Mouse (Mus musculus) myocyte (in vitro differentiated cells): ENCODE measurements around the gene Nab2. TPM values are rescaled to one million over a fixed set of nuclear protein-coding genes. Genes with fewer than 3 reads are reported as not detected.
A peak's percentile ranks its signal among the peaks of the same experiment; 100 is the strongest.

ENCODE experiments used
- H3K27me3 ChIP-seq: one replicate; pipeline ENCODE4 v1.6.1; 2011; ENCODE audit not compliant: control insufficient read depth, insufficient read depth, insufficient read length
- H3K36me3 ChIP-seq: one replicate; pipeline ENCODE4 v1.6.1; 2011; ENCODE audit not compliant: control insufficient read depth, insufficient read depth
- H3K4me2 ChIP-seq: one replicate; pipeline ENCODE4 v1.6.1; 2011; ENCODE audit warnings: low read depth, control low read depth
- H3K4me3 ChIP-seq: one replicate; pipeline ENCODE4 v1.5.1; 2011; ENCODE audit warnings: mild to moderate bottlenecking, control low read depth, moderate library complexity
- H3K79me2 ChIP-seq: one replicate; pipeline ENCODE4 v1.6.1; 2011; ENCODE audit not compliant: control insufficient read depth, insufficient read depth
- H3ac ChIP-seq: one replicate; pipeline ENCODE4 v1.6.1; 2011; ENCODE audit not compliant: control insufficient read depth, insufficient read length
- CEBPB ChIP-seq: IDR thresholded peaks from 2 replicates; pipeline ENCODE4 v1.6.1; 2011; ENCODE audit warnings: mild to moderate bottlenecking, moderate library complexity; ENCODE audit not compliant: poor library complexity, insufficient read depth, severe bottlenecking
- E2F4 ChIP-seq: IDR thresholded peaks from one replicate; pipeline ENCODE4 v1.6.1; 2011; ENCODE audit warnings: mild to moderate bottlenecking, control low read depth, moderate library complexity; ENCODE audit not compliant: insufficient read depth
- MAX ChIP-seq: IDR thresholded peaks from one replicate; pipeline ENCODE4 v1.6.1; 2011; ENCODE audit warnings: low read depth, mild to moderate bottlenecking, control low read depth
- MYOD1 ChIP-seq, 3 experiments: IDR thresholded peaks; one replicate each; pipeline ENCODE4 v1.6.1; 2011; ENCODE audit warnings: control low read depth in 2 of 3, low read depth in 2 of 3, mild to moderate bottlenecking in 2 of 3, moderate library complexity in 1 of 3; ENCODE audit not compliant: insufficient read length in 2 of 3, control insufficient read depth in 1 of 3
- MYOG ChIP-seq, 3 experiments: IDR thresholded peaks; one replicate each; pipeline ENCODE4 v1.6.1; 2011; ENCODE audit warnings: control low read depth in 2 of 3, low read depth in 2 of 3, mild to moderate bottlenecking in 2 of 3; ENCODE audit not compliant: insufficient read length in 2 of 3, control insufficient read depth in 1 of 3, insufficient read depth in 1 of 3
- POLR2A ChIP-seq: IDR thresholded peaks from one replicate; pipeline ENCODE4 v1.6.1; 2011; ENCODE audit warnings: low read depth, mild to moderate bottlenecking, control low read depth, moderate library complexity; ENCODE audit not compliant: insufficient read length
- POLR2AphosphoS2 ChIP-seq: IDR thresholded peaks from one replicate; pipeline ENCODE4 v1.6.1; 2011; ENCODE audit warnings: low read depth, control low read depth; ENCODE audit not compliant: insufficient read length
- REST ChIP-seq: IDR thresholded peaks from one replicate; pipeline ENCODE4 v1.6.1; 2011; ENCODE audit warnings: mild to moderate bottlenecking, control low read depth, moderate library complexity; ENCODE audit not compliant: insufficient read depth, insufficient read length
- SRF ChIP-seq: IDR thresholded peaks from one replicate; pipeline ENCODE4 v1.6.1; 2011; ENCODE audit warnings: low read depth; ENCODE audit not compliant: control insufficient read depth, insufficient read length
- TCF12 ChIP-seq: IDR thresholded peaks from one replicate; pipeline ENCODE4 v1.6.1; 2011; ENCODE audit warnings: mild to moderate bottlenecking, control low read depth; ENCODE audit not compliant: poor library complexity, insufficient read depth, severe bottlenecking
- TCF3 ChIP-seq: IDR thresholded peaks from one replicate; pipeline ENCODE4 v1.6.1; 2011; ENCODE audit warnings: low read depth, control low read depth; ENCODE audit not compliant: insufficient read length
- USF1 ChIP-seq: IDR thresholded peaks from one replicate; pipeline ENCODE4 v1.6.1; 2011; ENCODE audit warnings: low read depth, mild to moderate bottlenecking, control low read depth, moderate library complexity
- polyA plus RNA-seq: library from polyadenylated mRNA; unstranded; fragments of >200 nt; fragmentation: generic; extraction: Trizol; gene quantifications from one replicate; pipeline ENCODE4 v1.2.1, GENCODE M21; 2012; ENCODE audit warnings: missing spikeins

Nab2 gene
- polyA plus RNA-seq, 1 experiment = 68.7 TPM

GRCm38 (mm10) chr10:127674794-127675522 lies 6.6 kb upstream of the Nab2 start:
- H3K79me2 ChIP-seq = no peaks in the 10 kb centered on the region
- no peaks in the 10 kb centered on the region for H3K36me3 ChIP-seq
- H3K4me3 ChIP-seq = peak overlapping the region; percentile 42
- no peak overlapping the region for H3ac ChIP-seq
- H3K27me3 ChIP-seq = no peaks in the 10 kb centered on the region
- TF ChIP-seq USF1 (no peak), CEBPB (no peak), REST (no peak), POLR2AphosphoS2 (peak; percentile 52), POLR2A (peak; percentile 41), MAX (no peak)
- peak overlapping the region; percentile 87 for H3K4me2 ChIP-seq

- H3K4me2 ChIP-seq = peak overlapping the region; percentile 35
- TF ChIP-seq MAX = no peak
- no peak for TF ChIP-seq TCF3
- no peaks in the 10 kb centered on the region for H3K36me3 ChIP-seq
- H3K27me3 ChIP-seq = no peaks in the 10 kb centered on the region
- H3K79me2 ChIP-seq = no peaks in the 10 kb centered on the region
- H3ac ChIP-seq = no peak overlapping the region
- peak overlapping the region; percentile 42 for H3K4me3 ChIP-seq
Observed at GRCm38 (mm10) chr10:127674046-127674655, 5.8 kb upstream of the Nab2 start.

- Histone ChIP-seq H3K4me2 (no peak overlapping the region), H3ac (no peak overlapping the region), H3K4me3 (no peak overlapping the region), H3K79me2 (peaks cover under 1% of the 10 kb centered on the region), H3K27me3 (no peaks in the 10 kb centered on the region), H3K36me3 (no peaks in the 10 kb centered on the region)
- TF ChIP-seq MYOD1 (IDR thresholded peaks at IDR 0.05; ENCODE audit: control insufficient read depth in 1 of 3, insufficient read length in 2 of 3, low read depth in 2 of 3) = no peak
- no peak for TF ChIP-seq CEBPB
- no peak for TF ChIP-seq MAX
- TF ChIP-seq REST = no peak
- TF ChIP-seq TCF12 = no peak
- no peak for TF ChIP-seq MYOG (IDR thresholded peaks at IDR 0.05; ENCODE audit: control insufficient read depth in 1 of 3, insufficient read depth in 1 of 3, insufficient read length in 2 of 3, low read depth in 2 of 3)
- TF ChIP-seq USF1 = no peak
- no peak for TF ChIP-seq TCF3
- TF ChIP-seq POLR2AphosphoS2 = no peak
- no peak for TF ChIP-seq SRF
- TF ChIP-seq E2F4 = no peak
- TF ChIP-seq POLR2A = no peak
Observed at GRCm38 (mm10) chr10:127671276-127671675, 2.9 kb upstream of the Nab2 start.

- no peak for TF ChIP-seq MYOD1 (IDR thresholded peaks at IDR 0.05; ENCODE audit: control insufficient read depth in 1 of 3, insufficient read length in 2 of 3, low read depth in 2 of 3)
- no peak for TF ChIP-seq USF1
- no peak for TF ChIP-seq E2F4
- TF ChIP-seq REST = no peak
- no peak for TF ChIP-seq TCF3
- no peak for TF ChIP-seq CEBPB
- no peak for TF ChIP-seq SRF
- no peak for TF ChIP-seq MYOG (IDR thresholded peaks at IDR 0.05; ENCODE audit: control insufficient read depth in 1 of 3, insufficient read depth in 1 of 3, insufficient read length in 2 of 3, low read depth in 2 of 3)
- TF ChIP-seq POLR2A = no peak
- no peak for TF ChIP-seq MAX
- no peak for TF ChIP-seq POLR2AphosphoS2
- no peak for TF ChIP-seq TCF12
- H3K36me3 ChIP-seq = no peaks in the 10 kb centered on the region
- no peak overlapping the region for H3K4me3 ChIP-seq
- no peaks in the 10 kb centered on the region for H3K27me3 ChIP-seq
- H3K79me2 ChIP-seq = peaks cover 11% of the 10 kb centered on the region
- no peak overlapping the region for H3K4me2 ChIP-seq
- no peak overlapping the region for H3ac ChIP-seq
Observed at GRCm38 (mm10) chr10:127670185-127670584, 1.8 kb upstream of the Nab2 start.

- no peak overlapping the region for H3ac ChIP-seq
- TF ChIP-seq POLR2AphosphoS2 = no peak
- no peak for TF ChIP-seq MAX
- TF ChIP-seq POLR2A = no peak
- no peak for TF ChIP-seq USF1
- no peak for TF ChIP-seq TCF12
- no peak for TF ChIP-seq REST
- TF ChIP-seq TCF3 = no peak
- TF ChIP-seq MYOD1 (IDR thresholded peaks at IDR 0.05; ENCODE audit: control insufficient read depth in 1 of 3, insufficient read length in 2 of 3, low read depth in 2 of 3) = no peak
- TF ChIP-seq SRF = no peak
- TF ChIP-seq E2F4 = no peak
- no peak for TF ChIP-seq CEBPB
- no peak for TF ChIP-seq MYOG (IDR thresholded peaks at IDR 0.05; ENCODE audit: control insufficient read depth in 1 of 3, insufficient read depth in 1 of 3, insufficient read length in 2 of 3, low read depth in 2 of 3)
Observed at GRCm38 (mm10) chr10:127669170-127669569, 802 bp upstream of the Nab2 start.

More at GRCm38 (mm10) chr10:127669170-127669569, 802 bp upstream of the Nab2 start:
- peak overlapping the region; percentile 98 for H3K4me3 ChIP-seq
- H3K36me3 ChIP-seq = peaks cover under 1% of the 10 kb centered on the region
- peaks cover 21% of the 10 kb centered on the region for H3K79me2 ChIP-seq
- peak overlapping the region; percentile 88 for H3K4me2 ChIP-seq
- H3K27me3 ChIP-seq = no peaks in the 10 kb centered on the region
